Mouse (Mus musculus): ENCODE measurements at regions not wholly inside any gene's neighbourhood (a gene's known extent, or its start where the extent isn't known, plus 50 kb on each side); places are given as distances from the start of the nearest gene placed in this dataset.
A peak's percentile ranks its signal among the peaks of the same experiment; 100 is the strongest.

DNA sequence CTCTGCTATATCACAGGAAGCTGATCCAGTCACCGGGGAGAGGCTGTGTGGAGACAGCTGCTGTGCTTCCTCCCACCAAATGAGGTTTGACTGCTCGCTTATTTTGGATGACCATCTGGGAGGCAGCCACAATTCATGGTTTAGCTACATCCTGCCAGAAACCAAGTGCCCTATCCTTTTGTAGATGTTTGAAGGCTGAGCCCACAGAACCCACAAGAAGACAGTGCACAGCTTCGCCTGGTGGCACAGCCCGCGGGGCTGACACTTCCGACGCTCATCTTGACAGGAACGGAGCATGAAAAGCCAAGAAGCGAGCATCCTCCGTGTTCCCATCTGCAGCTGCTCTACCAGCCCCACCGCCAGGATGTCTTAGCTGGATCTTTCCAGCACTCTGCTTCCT is 204.1 kb upstream of the Cdh4 start:
- no peak for DNase-seq (ENCODE audit: low spot score)

DNA sequence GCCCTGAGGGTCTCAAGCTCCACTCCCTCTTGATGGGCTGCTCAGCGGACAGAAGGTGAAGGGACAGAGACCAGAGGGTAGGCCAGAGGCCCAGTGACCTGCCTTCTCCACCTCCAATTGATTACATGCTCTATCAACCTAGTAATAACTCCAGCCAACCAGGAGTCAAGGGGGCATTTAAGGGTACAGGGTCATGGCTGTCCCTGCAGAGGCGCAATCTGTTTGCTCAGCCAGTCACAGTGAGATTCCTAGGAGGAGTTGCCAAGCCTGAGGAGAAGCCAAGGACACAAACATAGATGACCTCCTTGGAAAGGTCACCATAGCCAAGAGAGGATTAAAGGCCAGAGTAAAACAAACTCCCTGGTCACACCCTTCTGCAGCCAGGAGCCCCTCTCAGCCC is 181.3 kb upstream of the Cdh4 start:
- no peak for DNase-seq (ENCODE audit: low spot score)

DNA sequence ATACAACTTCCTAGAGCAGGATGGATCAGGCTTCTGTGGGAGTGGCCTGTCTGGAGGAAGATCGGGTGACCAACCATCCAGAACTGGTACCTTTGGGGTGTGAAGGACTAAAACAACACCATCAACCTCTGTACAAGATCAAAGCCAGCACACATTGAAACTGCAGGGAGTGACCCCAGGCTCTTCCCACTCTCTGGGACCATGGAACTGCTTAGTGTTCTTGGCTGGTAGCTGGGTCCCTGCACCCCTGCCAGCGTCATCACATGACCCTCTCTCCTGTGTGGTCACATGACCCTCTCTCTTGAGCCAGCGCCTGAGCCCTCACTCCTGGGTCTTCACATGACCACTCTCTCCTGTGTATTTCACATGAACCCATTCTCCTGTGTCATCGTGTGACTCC is 178.3 kb upstream of the Cdh4 start:
- DNase-seq (ENCODE audit: low spot score), result no peak

DNA sequence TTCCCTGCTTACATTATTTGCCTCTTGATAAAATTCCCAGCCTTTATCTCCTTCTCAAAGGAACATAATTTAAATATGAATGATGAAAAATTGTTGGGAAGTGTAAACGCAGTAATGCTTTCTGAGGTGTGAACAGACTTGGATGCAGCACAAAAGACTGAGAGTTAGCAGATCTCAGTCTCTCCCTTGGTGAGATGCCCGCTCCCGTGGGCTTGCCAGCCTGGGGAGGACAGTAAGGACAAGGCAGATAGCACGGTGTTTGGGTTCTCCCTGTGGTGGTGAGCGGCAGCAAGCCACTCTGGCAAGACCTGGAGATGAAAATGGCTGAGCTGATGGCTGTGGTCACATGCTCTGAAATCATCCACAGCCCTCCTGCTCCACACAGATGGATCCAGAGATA is 176.8 kb upstream of the Cdh4 start:
- DNase-seq (ENCODE audit: low spot score), result no peak

DNA sequence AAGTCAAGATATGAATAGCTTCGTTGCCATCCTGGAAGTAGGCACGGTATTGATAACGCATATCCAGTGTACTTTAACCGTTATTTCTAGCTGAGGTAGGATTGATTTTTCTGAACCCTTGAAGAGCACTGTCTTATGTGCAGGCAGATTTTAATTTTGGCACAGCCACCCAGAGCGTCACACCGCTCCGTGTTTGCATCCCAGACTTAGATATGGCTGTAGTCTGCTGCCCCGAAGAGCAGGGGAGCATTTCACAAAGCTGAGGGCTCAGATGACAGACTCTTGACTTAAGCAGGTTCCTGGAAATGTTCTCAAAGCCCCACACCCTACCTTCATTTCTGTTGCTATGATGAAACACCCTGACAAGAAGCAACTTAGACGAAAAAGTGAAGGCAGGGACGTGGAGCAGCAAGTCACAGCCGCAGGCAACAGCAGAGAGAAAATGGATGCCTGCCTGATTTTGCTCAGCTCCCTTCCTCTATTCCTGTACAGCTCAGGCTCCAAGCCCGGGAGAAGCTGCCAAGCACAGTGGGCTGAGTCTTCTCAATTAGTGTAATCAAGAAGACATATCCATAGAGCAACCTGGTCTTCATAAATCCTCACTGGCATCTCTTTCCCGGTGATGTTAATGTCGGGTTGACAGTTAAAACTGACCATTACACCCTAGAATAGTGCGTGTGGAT is 164.9 kb upstream of the Cdh4 start:
- DNase-seq (ENCODE audit: low spot score), result no peak

DNA sequence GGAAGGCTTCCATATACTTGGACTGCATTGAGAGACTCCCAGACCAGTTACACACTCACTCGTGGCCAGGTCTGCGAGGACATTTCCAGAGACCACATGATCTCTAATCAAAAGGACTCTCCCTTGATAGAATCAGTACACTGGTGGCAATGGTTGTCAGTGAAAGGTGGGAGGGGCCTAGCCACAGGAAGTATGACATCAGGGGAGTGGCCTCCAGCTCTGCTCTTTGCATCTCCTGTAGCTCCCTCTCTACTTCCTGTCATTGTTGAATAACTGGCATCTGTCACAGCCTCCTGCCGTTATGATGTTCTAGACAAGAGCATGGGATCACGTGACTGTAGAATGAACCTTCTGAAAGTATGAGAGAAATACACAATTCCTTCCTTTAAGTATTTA is 164.3 kb upstream of the Cdh4 start:
- no peak for DNase-seq (ENCODE audit: low spot score)

DNA sequence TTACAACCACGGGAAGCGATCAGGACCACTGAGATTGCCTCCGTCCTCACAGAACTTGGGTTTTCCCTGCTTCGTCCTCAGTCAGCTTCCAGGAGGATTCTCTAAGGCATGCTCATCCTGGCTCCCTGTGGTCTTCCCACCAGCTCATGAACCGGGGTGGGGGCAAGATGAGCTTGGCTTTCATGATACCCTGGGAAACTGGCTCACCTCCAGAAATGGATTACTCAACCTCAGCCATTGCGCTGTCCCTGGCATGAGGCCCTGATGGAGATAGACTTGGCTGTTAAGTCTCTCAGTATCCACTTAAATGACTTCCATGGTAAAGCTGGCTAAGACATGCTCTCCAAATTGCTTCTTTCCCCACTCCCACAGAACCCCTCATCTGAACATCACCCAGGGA is 160.0 kb upstream of the Cdh4 start:
- no peak for DNase-seq (ENCODE audit: low spot score)

DNA sequence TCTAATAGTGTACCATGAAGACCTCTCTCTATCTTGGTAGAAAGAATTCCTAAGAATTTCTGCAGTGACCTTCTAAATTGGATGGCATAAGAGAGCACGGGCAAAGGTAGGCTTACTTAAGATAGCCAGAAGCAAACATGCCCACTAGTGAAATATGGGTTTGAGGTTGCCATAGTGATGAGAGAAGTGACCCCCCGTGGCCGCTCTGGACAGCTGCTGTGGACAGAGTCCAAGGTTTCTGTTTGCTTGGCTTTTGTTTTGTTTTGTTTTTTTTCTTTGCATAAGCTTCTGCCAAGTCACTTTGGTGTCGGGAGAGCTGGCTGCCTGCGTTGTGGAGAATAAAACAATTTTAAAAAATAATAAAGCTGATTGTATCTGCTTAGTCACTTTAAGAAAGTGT is 151.8 kb upstream of the Cdh4 start:
- no peak for DNase-seq (ENCODE audit: low spot score)

DNA sequence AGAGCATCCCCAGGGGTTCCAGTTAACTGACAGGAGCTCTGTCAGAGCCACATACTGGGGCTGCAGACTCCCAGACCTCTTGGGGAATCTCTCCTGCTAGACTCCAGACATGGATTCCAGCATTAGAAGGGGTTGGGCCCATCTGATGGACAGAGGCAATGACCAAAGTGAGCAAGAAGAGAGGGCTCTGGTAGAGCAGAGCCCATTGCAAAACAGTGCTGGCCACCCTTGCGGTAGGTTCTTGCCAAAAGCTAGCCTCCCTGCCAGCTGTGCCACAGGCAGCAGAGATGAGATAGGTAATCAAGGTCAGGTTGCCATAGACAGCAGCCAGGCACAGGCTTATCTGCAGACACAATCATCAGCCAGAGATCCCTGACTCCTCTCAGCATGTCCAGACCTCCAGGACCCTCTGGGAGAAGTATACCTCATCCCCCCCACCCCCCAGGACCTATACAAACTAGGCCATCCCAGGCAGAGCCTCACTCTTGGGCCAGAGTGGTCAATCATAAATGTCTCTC is 151.1 kb upstream of the Cdh4 start:
- no peak for DNase-seq (ENCODE audit: low spot score)

DNA sequence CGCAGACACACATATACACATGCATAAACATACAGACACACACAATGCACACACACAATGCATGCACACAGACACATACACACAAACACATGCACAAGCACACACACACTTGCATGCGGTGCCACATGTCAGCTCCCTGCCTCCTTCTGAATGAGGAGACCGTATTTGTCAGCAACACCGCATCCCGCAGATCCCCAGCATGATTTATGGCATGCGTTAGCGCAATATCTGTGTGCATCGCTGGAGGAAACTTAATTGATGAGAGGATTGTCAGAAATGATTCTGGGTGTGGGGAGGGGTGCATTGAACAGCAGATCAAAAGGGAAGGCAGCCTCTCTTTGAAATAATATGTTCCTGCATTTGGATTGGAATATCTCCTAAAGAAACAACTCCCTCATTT is 150.3 kb upstream of the Cdh4 start:
- no peak for DNase-seq (ENCODE audit: low spot score)

DNA sequence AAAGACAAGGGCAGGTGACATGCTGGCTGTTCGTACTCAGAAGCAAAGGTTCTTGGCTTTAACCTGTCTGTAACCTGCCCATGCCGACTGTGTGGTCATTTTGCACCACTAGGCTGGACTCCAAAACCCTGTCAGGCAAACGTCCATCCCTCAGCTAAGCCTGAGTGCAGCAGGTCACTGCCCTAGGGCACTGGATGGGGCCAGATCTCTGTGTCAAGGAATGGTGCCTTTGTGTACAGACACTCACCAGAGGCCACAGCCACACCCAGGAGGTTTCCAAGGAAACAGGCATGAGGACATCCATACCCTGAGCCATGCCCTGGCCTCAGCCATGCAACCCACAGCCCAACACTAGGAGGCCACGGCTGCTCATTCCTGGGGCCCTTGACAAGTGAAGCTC is 149.7 kb upstream of the Cdh4 start:
- DNase-seq (ENCODE audit: low spot score), result peak; percentile 41

DNA sequence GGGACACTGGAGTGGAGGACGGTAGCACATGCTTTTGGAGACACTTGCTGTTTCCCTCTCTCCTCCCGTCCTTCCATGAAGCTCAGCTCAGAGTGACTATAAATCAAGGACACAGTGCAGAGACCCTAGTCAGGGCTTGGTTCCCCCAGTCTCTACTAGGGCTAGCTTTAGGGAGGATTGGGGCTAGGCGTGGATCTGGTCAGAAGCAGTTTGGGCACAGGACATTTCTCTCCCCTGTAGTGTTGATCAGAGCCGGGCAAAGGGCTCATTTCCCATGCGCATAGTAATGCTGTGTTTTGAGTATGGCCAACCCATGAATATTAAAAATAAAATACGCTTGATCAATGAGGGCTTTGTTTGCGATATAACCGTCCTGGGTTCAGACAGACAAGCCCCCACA is 149.1 kb upstream of the Cdh4 start:
- DNase-seq (ENCODE audit: low spot score), result no peak

DNA sequence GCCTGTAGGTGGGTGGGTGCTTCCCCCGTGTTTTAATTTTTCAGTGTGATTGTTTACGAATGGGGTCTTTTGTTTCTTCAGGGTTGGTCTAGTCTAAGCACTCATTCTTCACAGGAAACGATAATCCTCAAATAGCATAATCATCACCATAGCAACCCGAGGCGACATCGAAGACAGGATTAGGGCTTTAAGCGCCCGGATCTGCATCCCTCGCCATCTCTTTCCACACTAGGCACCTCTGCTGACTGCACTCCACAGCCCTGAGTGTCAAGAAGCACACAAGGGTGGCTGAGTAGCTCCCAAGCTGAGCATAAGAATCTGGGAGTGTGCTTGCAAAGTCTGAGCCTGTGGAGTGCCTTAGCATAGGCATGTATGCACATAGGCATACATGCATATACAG is 145.2 kb upstream of the Cdh4 start:
- DNase-seq (ENCODE audit: low spot score), result peak; percentile 54

DNA sequence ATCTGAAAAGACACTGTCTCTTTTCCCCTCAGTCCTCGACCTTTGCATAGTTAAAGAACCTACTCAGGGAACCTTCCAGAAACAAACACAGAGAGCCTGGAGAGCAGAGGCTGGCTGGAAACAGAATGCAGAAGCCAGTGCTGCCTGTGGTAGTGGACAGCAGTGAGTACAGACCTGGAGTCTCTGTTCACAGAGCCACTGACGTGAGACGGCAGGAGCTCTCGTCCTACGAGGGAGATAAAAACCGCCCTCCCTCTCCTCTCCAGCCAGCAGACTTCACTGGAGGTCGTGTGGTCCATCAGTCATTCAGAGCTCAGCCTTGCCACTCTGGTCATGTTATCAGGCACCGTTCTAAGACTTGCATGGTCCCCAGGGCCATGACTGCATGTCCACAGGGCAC is 138.5 kb upstream of the Cdh4 start:
- no peak for DNase-seq (ENCODE audit: low spot score)

DNA sequence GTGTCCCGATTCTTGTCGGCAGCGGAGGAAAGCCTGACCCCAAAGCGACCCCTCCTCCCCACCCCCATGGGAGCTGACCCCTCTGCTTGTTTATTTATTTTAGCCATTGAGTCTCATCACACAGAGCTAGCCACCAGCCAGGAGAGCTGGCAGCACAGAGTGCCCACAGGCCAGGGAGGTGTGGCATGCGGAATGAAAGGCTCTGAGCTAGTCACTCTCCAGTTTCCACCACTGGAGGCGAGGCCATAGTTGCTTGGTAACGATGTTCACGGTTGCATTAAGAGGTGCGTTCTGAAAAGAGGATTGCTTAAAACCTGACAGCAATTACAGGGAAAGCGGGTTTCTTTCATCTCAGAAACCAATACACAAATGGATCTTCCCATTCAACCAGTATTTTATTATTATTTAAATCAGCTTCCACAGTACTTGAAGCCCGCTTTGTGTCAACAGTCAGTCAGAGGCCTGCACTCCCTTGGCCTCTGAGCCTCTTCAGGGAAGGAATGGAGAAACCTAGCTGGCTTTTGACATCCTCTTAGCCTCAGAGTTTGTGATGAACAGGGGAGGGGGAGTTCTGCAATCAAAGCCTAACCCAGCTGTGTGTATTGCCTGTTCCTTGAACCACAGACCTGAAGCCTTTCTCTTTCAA is 134.8 kb upstream of the Cdh4 start:
- DNase-seq (ENCODE audit: low spot score), result peak; percentile 56

DNA sequence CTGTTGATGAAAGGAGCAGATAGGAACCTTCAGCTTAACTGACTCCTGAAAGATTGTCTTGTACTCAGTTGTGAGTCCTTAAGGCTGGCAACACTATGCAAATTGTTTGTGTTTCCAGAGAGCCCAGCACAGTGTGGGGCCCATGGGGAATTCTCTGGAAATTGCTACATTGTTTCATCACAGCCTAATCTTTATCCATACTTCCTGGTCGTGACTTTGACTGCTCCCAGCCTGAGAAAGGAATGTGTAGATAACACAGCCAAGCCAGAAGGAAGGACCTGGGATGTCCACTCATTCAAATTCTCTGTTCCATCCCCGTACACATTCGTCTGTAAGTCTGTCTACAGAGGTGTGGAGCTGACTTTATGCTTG is 134.3 kb upstream of the Cdh4 start:
- DNase-seq (ENCODE audit: low spot score), result no peak

DNA sequence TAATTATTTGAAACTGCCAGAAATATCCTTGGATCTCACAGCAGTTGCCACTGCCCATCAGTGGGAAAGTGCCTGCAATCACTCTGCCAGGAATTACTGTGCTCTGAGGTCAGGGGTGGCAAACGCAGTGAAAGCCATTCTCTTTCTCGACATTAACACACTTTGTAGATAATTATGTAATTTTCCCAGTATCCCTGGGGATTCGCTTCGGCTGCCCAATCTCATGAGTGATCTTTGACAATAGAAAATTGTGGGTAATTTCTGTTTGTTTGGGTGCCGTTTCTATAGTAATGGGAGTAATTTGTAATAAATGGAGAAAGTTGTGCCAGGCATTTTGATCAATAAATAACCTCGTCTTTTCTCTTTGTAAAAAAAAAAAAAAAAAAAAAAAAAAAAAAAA is 124.2 kb upstream of the Cdh4 start:
- no peak for DNase-seq (ENCODE audit: low spot score)

DNA sequence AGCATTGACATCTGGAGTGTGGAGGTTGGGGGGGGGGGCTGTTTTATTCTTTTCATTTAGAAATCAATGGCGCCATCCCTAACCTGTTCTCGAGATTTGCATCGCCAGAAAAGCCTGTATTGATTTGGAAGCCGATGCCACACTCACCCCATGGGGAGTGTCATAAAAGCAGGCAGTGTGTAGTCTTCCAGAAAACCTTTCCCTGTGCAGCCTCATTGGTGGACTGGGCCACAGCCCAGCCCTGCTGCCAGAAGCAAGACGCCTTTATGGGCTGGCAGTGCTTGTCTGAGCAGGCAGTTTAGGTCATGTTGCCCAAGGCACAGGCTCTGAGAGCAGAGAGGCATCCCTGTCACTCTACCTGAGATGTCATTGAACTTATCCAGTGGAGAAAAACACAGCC is 117.0 kb upstream of the Cdh4 start:
- no peak for DNase-seq (ENCODE audit: low spot score)

DNA sequence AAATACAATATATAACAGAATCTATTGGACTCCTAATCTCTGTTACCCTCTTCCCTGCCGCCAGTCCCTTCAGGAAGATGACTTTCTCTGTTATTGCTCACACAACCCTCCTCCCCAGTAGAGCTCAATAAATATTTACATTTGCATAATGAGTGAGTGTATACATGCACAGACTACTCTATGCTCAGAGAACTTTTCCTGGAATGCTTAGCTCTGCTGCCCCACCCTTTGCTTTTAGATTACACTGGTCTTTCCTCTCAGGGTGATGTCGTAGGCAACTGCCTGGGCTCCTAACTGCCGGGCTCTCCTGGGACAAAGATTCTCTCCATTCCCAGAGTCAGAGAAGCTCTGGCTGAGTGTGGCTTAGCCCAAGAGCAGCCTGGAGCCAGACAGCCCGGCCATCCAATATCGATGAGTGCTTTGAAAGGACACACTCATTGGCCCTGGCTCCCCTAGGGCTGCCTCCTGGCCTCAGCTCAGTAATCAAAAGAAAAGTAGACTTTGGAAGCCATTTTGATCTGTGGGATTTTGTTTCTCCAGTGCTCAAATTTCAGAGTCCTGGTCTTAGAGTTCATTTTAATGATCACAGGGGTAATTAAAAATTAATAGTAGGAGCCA is 109.2 kb upstream of the Cdh4 start:
- no peak for DNase-seq (ENCODE audit: low spot score)

DNA sequence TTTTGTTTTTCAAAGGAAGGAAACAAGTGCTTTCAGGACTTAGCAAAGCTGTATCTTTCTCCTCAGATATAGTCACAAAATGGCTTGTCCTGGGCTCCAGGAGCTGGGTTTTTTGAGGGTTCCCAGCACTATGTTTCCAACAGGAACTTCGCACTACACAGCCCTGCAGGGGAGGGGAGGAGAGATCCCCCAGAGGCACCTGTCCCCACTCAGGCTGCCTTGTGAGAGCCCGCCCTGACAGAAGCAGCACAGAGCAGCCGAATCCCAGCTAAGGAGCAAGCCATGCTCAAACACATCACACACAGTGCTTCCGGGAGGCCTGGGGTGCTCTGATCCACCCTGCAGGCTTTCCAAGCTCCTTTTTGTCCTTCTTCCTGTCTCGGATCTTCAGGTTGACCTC is 108.6 kb upstream of the Cdh4 start:
- DNase-seq (ENCODE audit: low spot score), result no peak

DNA sequence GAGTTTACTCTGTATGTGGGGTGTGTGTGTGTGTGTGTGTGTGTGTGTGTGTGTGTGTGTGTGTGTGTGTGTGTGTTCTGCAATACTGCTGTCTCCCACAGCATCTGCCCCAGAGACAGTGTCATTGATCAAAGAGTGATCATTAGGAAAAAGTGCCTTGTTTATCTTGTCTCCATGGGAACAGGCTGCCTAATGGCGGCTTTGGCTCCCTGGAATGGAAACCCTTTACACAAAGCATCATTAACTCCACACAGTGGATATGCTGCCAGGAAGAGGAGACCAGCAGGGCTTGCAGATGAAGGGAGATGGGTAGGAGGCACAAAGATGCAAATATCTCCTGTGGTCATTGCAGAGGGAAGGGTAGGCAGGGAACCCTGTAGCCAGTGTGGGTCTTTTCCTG is 106.0 kb upstream of the Cdh4 start:
- DNase-seq (ENCODE audit: low spot score), result peak; percentile 46

DNA sequence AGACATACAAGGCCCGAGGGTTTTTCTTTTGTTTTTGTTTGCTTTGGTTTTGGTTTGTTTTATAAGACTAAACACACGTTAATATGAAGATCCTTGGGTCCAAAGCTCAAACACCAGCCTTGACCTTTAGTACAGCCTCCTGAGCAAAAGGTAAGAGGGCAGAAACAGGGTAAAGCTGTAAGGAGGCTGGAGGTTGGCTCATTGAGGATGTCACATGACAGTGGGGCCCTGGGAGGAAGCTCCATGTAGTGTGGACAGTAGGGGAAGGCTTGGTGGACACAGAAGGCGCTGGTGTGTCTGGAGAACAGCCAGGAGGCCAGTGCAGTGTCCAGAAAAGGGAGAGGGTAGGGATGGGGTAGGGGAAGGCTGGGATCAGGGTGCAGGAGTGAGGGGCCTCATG is 89.6 kb upstream of the Cdh4 start:
- DNase-seq (ENCODE audit: low spot score), result no peak

DNA sequence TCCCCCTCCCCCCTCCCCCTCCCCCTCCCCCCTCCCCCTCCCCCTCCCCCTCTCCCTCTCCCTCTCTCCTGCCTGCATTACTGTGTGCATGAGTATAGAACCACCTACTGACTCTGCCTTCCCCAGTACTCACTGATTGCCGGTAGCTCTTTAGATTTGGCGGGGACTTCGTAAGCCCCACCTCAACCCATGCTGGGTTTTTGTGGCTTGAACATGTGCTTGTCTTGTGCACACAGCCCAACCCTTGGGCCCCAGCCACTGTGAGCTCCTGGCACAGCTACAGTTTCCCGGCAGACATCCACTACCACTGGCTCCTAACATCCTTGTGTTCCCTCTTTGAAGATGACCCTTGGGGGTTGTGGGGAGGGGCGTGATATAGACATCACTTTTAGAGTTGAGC is 87.4 kb upstream of the Cdh4 start:
- DNase-seq (ENCODE audit: low spot score), result no peak
